Mouse (Mus musculus): Measurements from ENCODE around the gene Prdm11. TPM values are rescaled to one million over a fixed set of nuclear protein-coding genes. Genes with fewer than 3 reads are reported as not detected.

The Prdm11 gene
- polyA plus RNA-seq, 1 experiment from 2014 or later, result 8.0 TPM

- Histone ChIP-seq H3K9me3 (no peaks in the 10 kb centered on the region), H3K27me3 (replicated peaks) (no peaks in the 10 kb centered on the region), H3K4me1 (replicated peaks) (peaks cover 55% of the 10 kb centered on the region), H3K36me3 (no peaks in the 10 kb centered on the region), H3K27ac (peak overlapping the region; percentile 79), H3K4me2 (replicated peaks) (peak overlapping the region; percentile 26; the same call in 1 of the 2 replicates), H3K9ac (0 out of 2 replicates have a peak overlapping the region, but pooled peaks have one; percentile 10), H3K4me3 (replicated peaks) (no peak overlapping the region)
- 38% methylated on average over 6 of the region's 6 CpGs for WGBS
- ATAC-seq, result no peak
Measured at GRCm38 (mm10) chr2:93041470-93041869, 4.5 kb downstream of the Prdm11 start.

GRCm38 (mm10) chr2:93040841-93041240, 5.1 kb downstream of the Prdm11 start:
- peaks cover 61% of the 10 kb centered on the region for H3K4me1 ChIP-seq (replicated peaks)
- H3K4me3 ChIP-seq (replicated peaks), result no peak overlapping the region
- no peak for ATAC-seq
- peak overlapping the region; percentile 26; the same call in 1 of the 2 replicates for H3K4me2 ChIP-seq (replicated peaks)
- H3K27me3 ChIP-seq (replicated peaks), result no peaks in the 10 kb centered on the region
- peak overlapping the region; percentile 10; the same call in 1 of the 2 replicates for H3K9ac ChIP-seq
- H3K27ac ChIP-seq, result peak overlapping the region; percentile 79
- WGBS, result 61% methylated on average over 7 of the region's 7 CpGs
- no peaks in the 10 kb centered on the region for H3K36me3 ChIP-seq
- no peaks in the 10 kb centered on the region for H3K9me3 ChIP-seq

DNA sequence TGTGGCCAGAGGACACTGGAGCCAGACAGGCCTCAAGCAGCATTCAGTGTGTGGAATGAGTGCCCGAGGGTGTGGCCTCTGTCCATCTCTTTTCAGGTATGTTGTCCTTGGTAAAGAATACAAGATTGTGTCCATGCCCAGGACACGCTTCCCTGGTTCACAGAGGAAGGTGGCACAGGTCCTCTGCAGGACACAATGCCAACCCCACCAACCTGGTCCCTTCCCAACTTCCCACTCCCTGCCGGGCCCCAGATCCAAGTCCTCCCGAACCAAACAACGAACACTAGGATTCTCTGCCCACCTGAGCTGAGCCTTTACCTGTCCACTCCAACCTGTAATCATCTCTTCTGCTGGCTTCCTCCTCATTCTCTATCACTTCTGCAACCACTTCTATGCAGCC, 6.3 kb downstream of the Prdm11 start:
- no peak for ATAC-seq
- no peak overlapping the region for H3K4me2 ChIP-seq (replicated peaks)
- H3K9ac ChIP-seq, result no peak overlapping the region
- no peaks in the 10 kb centered on the region for H3K36me3 ChIP-seq
- H3K4me1 ChIP-seq (replicated peaks), result peaks cover 66% of the 10 kb centered on the region
- WGBS, result 88% methylated on average over 5 of the region's 5 CpGs
- no peaks in the 10 kb centered on the region for H3K27me3 ChIP-seq (replicated peaks)
- H3K27ac ChIP-seq, result no peak overlapping the region
- H3K9me3 ChIP-seq, result no peaks in the 10 kb centered on the region
- H3K4me3 ChIP-seq (replicated peaks), result no peak overlapping the region

DNA sequence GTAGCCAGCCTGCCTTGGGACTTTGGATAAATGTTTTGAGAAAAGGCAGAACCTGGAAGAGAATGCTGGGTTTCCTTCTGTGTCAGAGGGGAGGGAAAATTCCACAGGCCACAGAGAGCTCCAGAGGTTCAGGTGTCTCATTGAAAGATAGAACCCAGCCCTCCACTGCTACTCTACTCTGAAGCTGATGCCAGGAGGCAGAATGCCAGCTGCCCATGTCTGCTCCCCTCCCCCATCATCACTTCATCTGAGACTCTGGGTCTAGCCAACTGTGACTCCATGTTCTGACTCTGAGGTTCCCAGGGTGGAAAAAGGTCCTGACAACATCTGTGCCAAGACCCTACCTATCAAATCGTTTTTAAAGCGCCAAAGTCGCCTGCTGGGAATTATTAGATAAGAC, 6.9 kb downstream of the Prdm11 start:
- no peak overlapping the region for H3K4me2 ChIP-seq (replicated peaks)
- no peaks in the 10 kb centered on the region for H3K9me3 ChIP-seq
- peaks cover 59% of the 10 kb centered on the region for H3K4me1 ChIP-seq (replicated peaks)
- H3K4me3 ChIP-seq (replicated peaks), result no peak overlapping the region
- no peaks in the 10 kb centered on the region for H3K27me3 ChIP-seq (replicated peaks)
- no peak overlapping the region for H3K27ac ChIP-seq
- no peaks in the 10 kb centered on the region for H3K36me3 ChIP-seq
- no peak overlapping the region for H3K9ac ChIP-seq
- no peak for ATAC-seq
- 84% methylated on average over 3 of the region's 3 CpGs for WGBS

GRCm38 (mm10) chr2:93035631-93036030, 10.3 kb downstream of the Prdm11 start:
- Histone ChIP-seq H3K27me3 (replicated peaks) (no peaks in the 10 kb centered on the region), H3K9ac (no peak overlapping the region), H3K9me3 (no peaks in the 10 kb centered on the region), H3K4me3 (replicated peaks) (no peak overlapping the region), H3K27ac (peak overlapping the region; percentile 58), H3K4me1 (replicated peaks) (peaks cover 47% of the 10 kb centered on the region), H3K4me2 (replicated peaks) (peak overlapping the region; percentile 19), H3K36me3 (no peaks in the 10 kb centered on the region)
- 26% methylated on average over 7 of the region's 7 CpGs for WGBS
- ATAC-seq, result peak; percentile 92

GRCm38 (mm10) chr2:93032651-93033050, 13.3 kb downstream of the Prdm11 start:
- no peaks in the 10 kb centered on the region for H3K36me3 ChIP-seq
- H3K27me3 ChIP-seq (replicated peaks), result no peaks in the 10 kb centered on the region
- peaks cover 53% of the 10 kb centered on the region for H3K4me1 ChIP-seq (replicated peaks)
- no peaks in the 10 kb centered on the region for H3K9me3 ChIP-seq
- H3K4me2 ChIP-seq (replicated peaks), result no peak overlapping the region
- WGBS, result 84% methylated on average over 11 of the region's 11 CpGs
- no peak overlapping the region for H3K4me3 ChIP-seq (replicated peaks)
- no peak overlapping the region for H3K27ac ChIP-seq
- ATAC-seq, result no peak
- no peak overlapping the region for H3K9ac ChIP-seq

- no peaks in the 10 kb centered on the region for H3K27me3 ChIP-seq (replicated peaks)
- 70% methylated on average over 8 of the region's 8 CpGs for WGBS
- no peak overlapping the region for H3K27ac ChIP-seq
- H3K9ac ChIP-seq, result no peak overlapping the region
- H3K4me2 ChIP-seq (replicated peaks), result no peak overlapping the region
- H3K36me3 ChIP-seq, result no peaks in the 10 kb centered on the region
- H3K9me3 ChIP-seq, result no peaks in the 10 kb centered on the region
- H3K4me3 ChIP-seq (replicated peaks), result no peak overlapping the region
- H3K4me1 ChIP-seq (replicated peaks), result peaks cover 53% of the 10 kb centered on the region
- ATAC-seq, result no peak
Measured at GRCm38 (mm10) chr2:93032049-93032448, 13.9 kb downstream of the Prdm11 start.

DNA sequence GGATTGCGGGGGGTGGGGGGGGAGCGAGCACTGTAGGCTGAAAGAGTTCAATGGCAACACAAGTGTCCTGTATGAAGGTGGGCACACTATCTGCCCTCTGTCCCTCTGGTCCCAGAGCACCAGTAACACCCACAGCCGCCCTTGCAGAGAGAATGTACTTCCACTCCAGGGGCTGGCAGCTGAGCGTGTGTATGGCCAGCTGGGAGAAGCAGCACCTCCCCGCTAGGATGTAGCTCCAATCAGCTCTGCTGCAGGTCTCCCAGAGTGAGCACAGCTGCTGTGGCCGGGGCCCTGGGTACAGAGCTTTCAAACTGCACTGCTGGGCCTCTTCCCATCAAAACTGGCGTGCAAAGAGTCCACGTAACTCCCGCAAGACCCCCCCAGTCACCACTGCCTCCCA, 14.9 kb downstream of the Prdm11 start:
- 0 out of 2 replicates have a peak overlapping the region, but pooled peaks have one; percentile 22 for H3K27ac ChIP-seq
- no peak overlapping the region for H3K9ac ChIP-seq

GRCm38 (mm10) chr2:93030101-93030500, 15.9 kb downstream of the Prdm11 start:
- Histone ChIP-seq H3K9me3 (no peaks in the 10 kb centered on the region), H3K4me3 (replicated peaks) (no peak overlapping the region), H3K4me1 (replicated peaks) (peaks cover 37% of the 10 kb centered on the region), H3K4me2 (replicated peaks) (no peak overlapping the region), H3K27ac (no peak overlapping the region), H3K27me3 (replicated peaks) (no peaks in the 10 kb centered on the region), H3K36me3 (no peaks in the 10 kb centered on the region), H3K9ac (no peak overlapping the region)
- no peak for ATAC-seq
- WGBS, result 72% methylated on average over 6 of the region's 6 CpGs

More for the DNA sequence above, 14.9 kb downstream of the Prdm11 start:
- Histone ChIP-seq H3K4me2 (replicated peaks) (no peak overlapping the region), H3K4me3 (replicated peaks) (no peak overlapping the region), H3K27me3 (replicated peaks) (no peaks in the 10 kb centered on the region), H3K36me3 (no peaks in the 10 kb centered on the region), H3K9me3 (no peaks in the 10 kb centered on the region), H3K4me1 (replicated peaks) (peaks cover 46% of the 10 kb centered on the region)
- 53% methylated on average over 9 of the region's 9 CpGs for WGBS
- no peak for ATAC-seq

DNA sequence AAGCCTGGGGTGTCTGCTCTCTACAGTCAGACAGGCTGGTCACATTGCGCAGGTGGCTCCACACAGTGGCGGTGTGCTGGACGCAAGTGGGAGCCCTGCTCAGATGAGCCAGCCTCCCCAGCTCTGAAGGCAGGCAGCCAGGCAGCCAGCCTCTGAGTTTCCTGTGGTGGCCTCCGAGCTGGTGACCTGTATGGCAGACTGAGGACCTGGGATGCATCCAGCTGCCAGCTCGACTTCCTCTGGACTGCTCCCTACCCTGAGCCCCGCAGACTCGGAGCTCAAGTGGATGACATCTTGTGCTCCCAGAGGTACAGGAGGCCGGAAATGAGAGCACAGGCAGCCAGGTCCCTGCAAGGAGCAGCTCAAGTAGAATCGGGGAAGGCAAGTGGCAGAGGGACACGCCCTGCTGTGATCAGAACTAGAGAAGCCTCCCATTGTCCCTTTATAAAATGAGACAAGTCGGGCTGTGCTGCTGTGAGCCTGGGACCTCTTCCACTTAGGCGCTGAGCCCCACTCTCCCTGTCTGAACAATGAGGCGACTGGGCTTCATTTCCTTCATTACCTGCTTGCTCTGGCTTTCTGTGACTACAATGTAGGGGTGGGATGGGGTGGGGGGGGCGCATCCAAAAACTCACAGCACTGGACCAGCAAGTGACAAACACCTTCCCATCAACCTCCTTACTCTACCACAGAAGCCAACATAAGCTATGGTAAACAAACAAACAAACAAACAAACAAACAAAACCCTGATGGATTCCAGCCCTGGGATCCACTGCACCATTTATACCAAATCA, 16.5 kb downstream of the Prdm11 start:
- Histone ChIP-seq H3K4me2 (replicated peaks) (0 out of 2 replicates have a peak overlapping the region, but pooled peaks have one; percentile 4), H3K27ac (peak overlapping the region; percentile 32; the same call in 1 of the 2 replicates), H3K9me3 (no peaks in the 10 kb centered on the region), H3K4me3 (replicated peaks) (no peak overlapping the region), H3K9ac (no peak overlapping the region), H3K27me3 (replicated peaks) (no peaks in the 10 kb centered on the region), H3K4me1 (replicated peaks) (peaks cover 39% of the 10 kb centered on the region), H3K36me3 (no peaks in the 10 kb centered on the region)
- 39% methylated on average over 14 of the region's 14 CpGs for WGBS
- ATAC-seq, result peak; percentile 60

- H3K4me3 ChIP-seq (replicated peaks), result no peak overlapping the region
- H3K27me3 ChIP-seq (replicated peaks), result no peaks in the 10 kb centered on the region
- H3K9ac ChIP-seq, result no peak overlapping the region
- H3K36me3 ChIP-seq, result no peaks in the 10 kb centered on the region
- H3K4me1 ChIP-seq (replicated peaks), result peaks cover 39% of the 10 kb centered on the region
- H3K27ac ChIP-seq, result no peak overlapping the region
- 59% methylated on average over 6 of the region's 6 CpGs for WGBS
- H3K4me2 ChIP-seq (replicated peaks), result no peak overlapping the region
- ATAC-seq, result 0 out of 2 replicates have a peak, but pooled peaks have one; percentile 16
- no peaks in the 10 kb centered on the region for H3K9me3 ChIP-seq
Measured at GRCm38 (mm10) chr2:93028865-93029264, 17.1 kb downstream of the Prdm11 start.

DNA sequence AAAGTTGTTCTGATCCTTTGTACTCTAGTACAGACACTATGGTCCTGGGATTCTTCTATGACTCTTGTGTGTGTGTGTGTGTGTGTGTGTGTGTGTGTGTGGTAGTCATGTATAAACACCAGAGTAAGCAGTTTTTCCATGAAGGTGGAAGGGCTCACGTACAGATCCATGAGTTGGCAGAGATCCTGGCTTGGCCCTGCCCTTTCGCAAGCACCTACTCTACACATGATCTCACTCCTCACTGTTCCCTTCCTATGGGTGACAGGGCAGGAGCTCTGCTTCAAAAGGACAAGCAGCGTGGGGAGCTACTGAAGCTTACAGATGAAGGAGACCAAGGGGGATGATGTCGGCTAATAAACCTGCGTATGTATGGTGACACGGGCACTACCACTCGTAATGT, 18.3 kb downstream of the Prdm11 start:
- WGBS, result 83% methylated on average over 7 of the region's 7 CpGs
- Histone ChIP-seq H3K9me3 (no peaks in the 10 kb centered on the region), H3K27me3 (replicated peaks) (no peaks in the 10 kb centered on the region), H3K4me2 (replicated peaks) (no peak overlapping the region), H3K4me1 (replicated peaks) (peaks cover 37% of the 10 kb centered on the region), H3K4me3 (replicated peaks) (no peak overlapping the region), H3K27ac (no peak overlapping the region), H3K9ac (no peak overlapping the region), H3K36me3 (no peaks in the 10 kb centered on the region)
- ATAC-seq, result no peak

GRCm38 (mm10) chr2:93024431-93024830, 21.5 kb downstream of the Prdm11 start:
- Histone ChIP-seq H3K36me3 (no peaks in the 10 kb centered on the region), H3K4me1 (replicated peaks) (peaks cover 17% of the 10 kb centered on the region), H3K9ac (no peak overlapping the region), H3K4me2 (replicated peaks) (no peak overlapping the region), H3K4me3 (replicated peaks) (no peak overlapping the region), H3K27me3 (replicated peaks) (no peaks in the 10 kb centered on the region), H3K27ac (no peak overlapping the region), H3K9me3 (no peaks in the 10 kb centered on the region)
- no peak for ATAC-seq
- WGBS, result 59% methylated on average over 3 of the region's 3 CpGs

Measured in intestine, embryonic 15.5 days (tissue).